Mouse (Mus musculus): ENCODE data around the gene Ccdc3.

The Ccdc3 gene

DNA sequence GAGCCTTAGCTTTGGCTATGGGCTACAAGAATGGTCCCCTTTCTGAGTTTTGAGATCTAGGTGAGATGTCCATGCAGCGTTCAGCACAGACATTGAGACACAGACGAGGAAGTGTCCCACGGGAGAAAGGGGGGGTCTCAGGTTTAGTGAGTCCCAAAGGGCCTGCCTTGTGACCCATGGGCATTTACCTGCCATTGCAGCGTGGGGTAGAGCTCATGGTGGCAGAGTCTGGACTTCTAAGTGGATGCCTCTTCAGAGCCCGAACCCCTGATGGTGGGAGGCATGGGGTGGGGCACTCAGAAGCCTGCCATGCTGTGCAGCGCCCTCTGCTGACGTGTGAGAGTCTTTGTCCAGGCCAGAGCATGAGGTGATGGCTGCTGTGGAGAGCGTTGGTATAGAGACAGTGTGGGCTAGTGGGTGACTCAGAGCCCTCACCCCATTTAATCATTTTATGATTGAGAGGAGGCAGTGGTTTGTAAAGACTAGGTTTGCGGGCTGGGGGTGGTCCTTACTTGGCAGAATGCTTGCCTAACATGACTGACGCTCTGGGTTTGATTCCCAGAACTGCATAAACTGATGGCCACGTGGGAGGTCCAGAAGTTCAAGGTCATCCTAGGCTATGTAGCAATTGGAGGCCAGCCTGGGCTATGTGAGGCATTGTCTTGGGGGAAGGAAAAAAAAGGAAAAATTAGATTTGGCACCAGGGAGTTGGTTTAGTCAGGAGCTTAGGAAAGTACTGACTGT lies 23.6 kb downstream of the Ccdc3 start:
- no peak for DNase-seq (ENCODE audit: low read depth, low spot score)

GRCm38 (mm10) chr2:5161908-5162674 lies 24.5 kb downstream of the Ccdc3 start:
- no peak for DNase-seq (ENCODE audit: low read depth, low spot score)

DNA sequence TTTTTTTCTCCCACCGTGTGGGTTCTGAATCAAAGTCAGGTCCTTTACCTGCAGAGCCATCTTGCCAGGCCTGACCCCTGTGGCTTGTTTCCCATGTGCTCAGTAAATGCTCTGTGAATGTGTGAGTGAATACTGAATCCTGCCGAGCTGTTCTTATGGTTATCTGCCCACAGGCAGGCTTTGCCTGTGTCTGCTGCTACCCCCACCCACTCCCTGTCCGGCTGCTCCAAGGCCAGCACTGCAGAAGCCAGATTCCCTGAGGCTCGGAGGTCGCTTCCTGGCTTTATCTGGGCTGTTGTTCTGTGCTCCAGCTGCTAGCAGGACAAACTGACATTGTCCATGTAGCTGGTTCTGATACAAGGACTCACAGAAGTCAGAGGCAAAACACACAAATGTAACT lies 25.2 kb downstream of the Ccdc3 start:
- DNase-seq (ENCODE audit: low read depth, low spot score): no peak

DNA sequence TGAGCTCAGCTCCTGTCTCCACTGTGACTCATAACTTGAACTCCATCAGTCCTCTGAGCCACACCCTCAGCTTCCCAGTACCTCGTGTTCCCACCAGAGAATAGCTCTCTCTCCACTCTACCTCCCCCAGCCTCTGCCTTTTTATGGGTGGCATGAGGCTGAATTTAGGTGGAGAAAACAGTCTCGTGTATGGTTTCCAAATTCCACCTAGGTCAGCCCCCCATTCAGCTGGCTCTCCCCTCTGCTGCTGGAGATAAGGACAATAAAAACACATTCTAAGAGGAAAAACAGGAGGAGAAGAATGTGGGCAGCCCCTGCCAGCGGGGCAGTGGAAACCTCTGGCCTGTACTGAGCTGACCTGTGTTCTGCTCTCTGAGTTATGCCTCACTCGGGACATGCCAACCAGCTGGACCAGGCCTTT lies 28.4 kb downstream of the Ccdc3 start:
- DNase-seq (ENCODE audit: low read depth, low spot score): no peak

- DNase-seq (ENCODE audit: low read depth, low spot score): no peak
These were observed 29.2 kb downstream of the Ccdc3 start for GRCm38 (mm10) chr2:5166796-5167195.

- no peak for DNase-seq (ENCODE audit: low read depth, low spot score)
These were observed 33.2 kb downstream of the Ccdc3 start for GRCm38 (mm10) chr2:5170815-5171214.

GRCm38 (mm10) chr2:5171301-5172000 lies 33.9 kb downstream of the Ccdc3 start:
- DNase-seq (ENCODE audit: low read depth, low spot score): no peak

GRCm38 (mm10) chr2:5172773-5173172 lies 35.2 kb downstream of the Ccdc3 start:
- no peak for DNase-seq (ENCODE audit: low read depth, low spot score)

GRCm38 (mm10) chr2:5174716-5175115 lies 37.1 kb downstream of the Ccdc3 start:
- no peak for DNase-seq (ENCODE audit: low read depth, low spot score)

DNA sequence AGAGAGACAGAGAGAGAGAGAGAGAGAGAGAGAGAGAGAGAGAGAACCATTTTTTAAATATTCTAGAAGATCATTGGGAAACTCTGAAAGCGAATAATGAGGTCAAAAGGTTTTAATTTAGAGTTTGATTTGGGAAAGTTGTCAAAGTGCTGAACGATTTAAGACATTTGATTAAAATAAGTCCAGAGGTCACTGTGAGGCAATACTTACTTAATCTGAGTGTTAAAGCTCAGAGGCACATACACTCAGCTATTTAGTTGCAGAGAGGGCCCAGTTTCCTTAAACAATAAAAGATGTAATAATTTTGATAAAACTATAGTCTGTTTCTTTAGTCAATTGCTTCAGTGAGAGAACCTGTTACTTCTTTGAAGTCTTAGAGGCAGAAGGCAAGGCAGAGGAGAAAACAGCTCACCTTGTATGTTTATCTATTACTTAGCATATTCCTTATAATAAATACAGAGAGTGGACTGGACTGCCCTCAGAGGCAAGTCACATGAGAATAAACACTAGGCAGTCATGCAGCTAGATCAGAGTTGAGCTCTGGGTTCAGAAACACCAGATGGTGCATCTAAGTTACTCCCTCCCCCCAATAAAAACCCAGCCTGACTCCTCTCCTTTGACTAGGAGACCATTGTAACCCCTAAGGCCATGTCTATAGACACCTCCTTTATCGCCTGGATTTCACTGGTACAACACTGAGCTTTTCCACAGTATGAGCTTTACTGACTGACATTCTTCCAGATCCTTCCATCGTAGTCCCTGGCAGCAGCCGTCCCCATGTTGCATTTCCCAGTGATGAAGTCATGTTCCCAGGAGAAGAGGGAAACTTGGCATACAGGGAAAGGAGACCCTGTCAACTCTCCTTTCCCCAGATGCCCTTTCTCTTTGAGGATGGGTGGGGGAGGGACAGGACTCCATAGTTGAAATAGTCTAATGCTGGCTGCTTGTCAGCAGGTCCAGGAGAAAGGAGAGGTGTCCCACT lies 44.2 kb downstream of the Ccdc3 start:
- no peak for DNase-seq (ENCODE audit: low read depth, low spot score)

DNA sequence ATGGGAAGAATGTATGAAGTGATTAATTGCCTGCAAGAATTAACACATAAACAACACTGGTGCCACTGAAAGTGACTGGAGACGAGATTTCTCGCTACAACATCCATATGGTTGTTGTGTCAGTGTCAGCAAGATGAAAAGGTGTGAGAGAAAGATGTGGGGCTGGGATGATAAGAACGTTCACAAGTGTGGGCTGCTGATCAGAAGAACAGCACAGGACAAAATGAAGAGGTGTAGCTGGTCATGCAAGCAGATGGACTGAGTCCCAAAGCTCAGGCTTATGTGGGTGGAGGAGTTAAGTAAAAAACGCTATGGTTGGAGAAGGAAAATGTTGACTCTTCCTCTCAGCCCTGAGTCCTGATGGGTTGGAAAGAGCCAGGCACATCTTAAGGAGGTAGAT lies 46.6 kb downstream of the Ccdc3 start:
- no peak for DNase-seq (ENCODE audit: low read depth, low spot score)

GRCm38 (mm10) chr2:5185631-5186030 lies 48.1 kb downstream of the Ccdc3 start:
- no peak for DNase-seq (ENCODE audit: low read depth, low spot score)

- DNase-seq (ENCODE audit: low read depth, low spot score): no peak
These were observed 54.6 kb downstream of the Ccdc3 start for GRCm38 (mm10) chr2:5192156-5192555.

DNA sequence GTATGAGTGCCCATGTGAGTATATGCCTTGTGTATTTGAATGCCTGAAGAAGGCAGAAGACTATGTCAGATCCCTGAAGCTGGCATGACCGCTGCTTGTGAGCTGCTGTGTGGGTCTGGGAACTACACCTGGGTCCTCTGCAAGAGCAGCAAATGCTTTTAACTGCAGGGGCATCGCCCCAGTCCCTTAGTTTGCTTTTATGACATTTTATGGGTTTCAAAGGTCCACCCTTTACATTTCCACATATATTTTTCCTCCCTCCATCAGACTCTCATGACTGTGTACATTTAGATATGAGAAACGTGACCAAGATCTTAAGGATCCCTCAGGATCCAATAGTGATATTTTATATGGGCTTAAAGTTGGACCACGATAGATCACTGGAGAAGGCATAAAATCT lies 55.5 kb downstream of the Ccdc3 start:
- DNase-seq (ENCODE audit: low read depth, low spot score): no peak

DNA sequence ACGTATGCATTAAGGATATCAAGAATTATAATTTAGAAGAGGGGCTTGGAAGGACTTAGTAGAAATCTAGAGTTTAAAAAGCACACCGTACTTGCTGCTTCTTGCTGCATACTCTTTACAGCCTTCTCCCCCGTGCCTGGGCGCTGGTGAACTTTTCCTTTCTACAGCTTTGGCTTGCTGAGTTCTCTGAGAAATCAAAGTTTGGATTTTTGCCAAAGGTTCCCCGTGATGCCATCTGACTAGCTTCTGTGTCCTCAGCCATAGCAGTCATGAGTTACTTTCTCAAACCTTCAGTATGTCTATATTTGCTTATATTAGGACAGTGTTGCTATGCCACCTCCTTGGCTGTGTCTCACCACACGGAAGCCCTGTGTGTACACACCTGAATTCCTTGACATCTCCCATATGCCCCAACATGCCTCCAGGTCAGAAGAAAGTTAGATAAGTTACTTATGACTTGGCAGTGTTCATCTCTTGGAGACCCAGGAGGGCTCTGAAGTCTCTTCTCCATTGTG lies 57.2 kb downstream of the Ccdc3 start:
- no peak for DNase-seq (ENCODE audit: low read depth, low spot score)

DNA sequence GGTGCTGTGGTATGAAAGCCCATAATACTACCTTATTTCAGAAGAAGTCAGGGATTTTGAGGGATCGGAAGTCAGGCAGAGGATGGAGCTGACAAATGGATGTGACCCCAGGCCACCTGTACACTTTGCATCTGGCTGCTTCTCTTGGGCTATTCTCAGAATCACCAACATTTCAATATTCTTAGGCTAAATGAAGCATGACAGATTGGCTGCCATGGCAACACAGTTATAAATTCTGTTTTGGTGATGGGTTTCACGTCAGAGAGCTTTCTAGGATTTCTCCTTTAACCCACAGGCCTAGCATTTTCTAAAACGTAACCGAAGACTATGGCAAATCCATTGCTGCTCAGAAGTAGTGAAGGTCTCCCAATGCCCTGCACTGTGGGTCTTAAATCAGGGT lies 59.9 kb downstream of the Ccdc3 start:
- no peak for DNase-seq (ENCODE audit: low read depth, low spot score)

DNA sequence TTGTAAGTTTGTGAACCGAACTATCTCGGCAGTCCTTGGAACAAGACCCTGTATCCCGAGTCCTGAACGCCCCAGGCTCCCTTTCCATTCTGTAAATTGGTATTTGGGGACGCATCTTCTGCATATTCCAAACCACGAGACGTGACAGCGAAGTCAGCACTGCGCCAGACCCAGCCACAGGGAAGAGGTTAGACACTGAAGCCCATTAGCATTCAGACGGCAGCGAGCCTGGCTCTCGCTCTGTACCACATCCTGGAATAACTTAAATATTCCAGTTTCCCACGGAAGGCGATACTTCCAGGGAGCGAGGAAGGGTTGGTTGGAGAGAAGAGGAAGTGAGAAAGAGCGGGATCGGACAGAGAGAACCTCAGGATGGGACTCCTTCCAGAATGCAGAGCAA lies 61.7 kb downstream of the Ccdc3 start:
- DNase-seq (ENCODE audit: low read depth, low spot score): no peak

DNA sequence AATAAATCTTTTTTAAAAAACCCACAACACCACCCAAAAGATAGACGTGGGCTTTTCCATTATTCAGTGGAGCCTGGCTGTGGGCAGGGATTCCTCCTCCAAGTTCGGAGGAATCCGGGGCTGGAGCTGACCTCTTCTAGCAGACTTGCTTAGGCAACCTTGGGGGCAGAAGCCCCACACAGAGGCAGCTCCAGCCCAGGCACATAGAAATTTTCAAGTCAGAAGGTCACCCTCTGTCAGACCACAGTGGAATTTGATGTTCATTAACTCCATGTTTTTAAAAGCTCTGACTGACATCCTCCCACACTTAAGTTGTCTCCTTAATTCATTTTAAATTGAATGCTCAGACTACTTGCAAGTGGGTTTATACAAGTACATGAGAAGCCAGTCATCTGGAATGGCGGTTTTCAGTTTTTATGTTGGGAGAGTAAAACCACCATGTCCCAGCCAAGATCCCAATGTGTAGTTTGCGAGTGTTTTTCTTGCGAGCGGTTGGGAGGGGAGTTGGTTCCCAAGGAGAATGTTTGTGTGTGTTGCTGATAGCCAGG lies 63.3 kb downstream of the Ccdc3 start:
- no peak for DNase-seq (ENCODE audit: low read depth, low spot score)

DNA sequence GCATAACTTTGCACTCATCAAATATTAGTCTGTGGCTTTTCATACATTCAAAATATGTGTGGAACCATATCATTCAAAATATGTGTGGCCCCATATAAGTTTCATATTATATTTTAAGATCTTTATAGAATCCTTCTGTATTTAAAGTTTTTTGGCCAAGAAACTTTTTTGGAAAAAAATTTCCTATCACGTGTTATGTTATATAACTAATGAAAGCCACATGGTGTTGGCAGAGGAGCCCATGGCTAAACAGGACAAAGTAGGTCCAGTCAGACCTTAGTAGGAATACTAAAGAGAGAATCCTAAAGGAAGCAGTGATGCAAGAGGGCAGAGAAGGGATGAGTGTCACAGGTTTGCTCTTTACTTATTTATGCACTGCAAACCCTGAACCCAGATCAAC lies 65.6 kb downstream of the Ccdc3 start:
- DNase-seq (ENCODE audit: low read depth, low spot score): no peak

GRCm38 (mm10) chr2:5204941-5205340 lies 67.4 kb downstream of the Ccdc3 start:
- no peak for DNase-seq (ENCODE audit: low read depth, low spot score)

DNA sequence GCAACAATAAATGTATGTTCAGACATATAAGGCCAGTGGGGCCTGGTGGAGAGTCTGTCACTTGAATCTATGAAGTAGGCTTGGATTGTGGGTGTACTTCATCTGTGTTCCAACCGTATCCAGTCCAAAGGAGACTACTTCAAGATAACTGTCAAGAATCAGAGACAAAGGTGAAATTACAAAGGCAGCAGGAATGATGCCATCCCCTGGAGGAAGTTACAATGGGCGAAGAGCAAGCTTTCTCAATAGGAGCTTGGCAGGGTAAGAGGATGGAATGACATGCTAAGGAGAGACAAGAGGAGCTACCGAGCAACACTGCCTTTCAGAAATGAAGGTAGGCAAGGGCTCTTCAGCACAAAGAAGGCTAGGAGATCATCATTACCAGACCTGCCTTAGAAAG lies 69.1 kb downstream of the Ccdc3 start:
- DNase-seq (ENCODE audit: low read depth, low spot score): no peak
